Mouse (Mus musculus) intestine, embryonic 16.5 days (tissue): ENCODE results near the gene Gpr83. TPM values are rescaled to one million over a fixed set of nuclear protein-coding genes. Genes with fewer than 3 reads are reported as not detected.

Experiments
- ATAC-seq: fragments of 200-750 bp; cut with Nextera tagmentation; 2 replicates; pipeline ENCODE4 v1.8.0; 2017; ENCODE audit warnings: moderate TSS enrichment, moderate library complexity
- H3K27ac ChIP-seq: fragments of 300-500 bp; sonication (generic); 2 replicates; pipeline ENCODE4 v1.5.1; 2014; ENCODE audit warnings: mild to moderate bottlenecking, low read length
- H3K27me3 ChIP-seq: fragments of 300-500 bp; sonication (generic); replicated peaks from 2 replicates; pipeline ENCODE4 v1.6.1; 2014; ENCODE audit warnings: low read length, control low read depth, mixed read lengths; ENCODE audit not compliant: control insufficient read depth, insufficient read depth
- H3K36me3 ChIP-seq: fragments of 300-500 bp; sonication (generic); 2 replicates; pipeline ENCODE4 v1.6.1; 2014; ENCODE audit warnings: low read length, control low read depth; ENCODE audit not compliant: control insufficient read depth, insufficient read depth
- H3K4me1 ChIP-seq: fragments of 300-500 bp; sonication (generic); 2 replicates; pipeline ENCODE4 v1.6.1; 2014; ENCODE audit warnings: low read length, control low read depth, mixed read lengths; ENCODE audit not compliant: control insufficient read depth, insufficient read depth
- H3K4me2 ChIP-seq: fragments of 300-500 bp; sonication (generic); 2 replicates; pipeline ENCODE4 v1.6.1; 2014; ENCODE audit warnings: low read depth, low read length, control low read depth
- H3K4me3 ChIP-seq: fragments of 300-500 bp; sonication (generic); 2 replicates; pipeline ENCODE4 v1.5.1; 2014; ENCODE audit warnings: mild to moderate bottlenecking, low read length
- H3K9ac ChIP-seq: fragments of 300-500 bp; sonication (generic); 2 replicates; pipeline ENCODE4 v1.6.1; 2014; ENCODE audit warnings: low read depth, low read length
- H3K9me3 ChIP-seq: fragments of 300-500 bp; sonication (generic); 2 replicates; pipeline ENCODE4 v1.6.1; 2016; ENCODE audit warnings: low read length, control low read depth; ENCODE audit not compliant: control insufficient read depth
- WGBS: fragments of 180-500 bp; shearing (Covaris S2); extraction: QIAGEN DNeasy Blood & Tissue Kit; methylation state at CpG from one replicate; pipeline ENCODE4 v1.1.7; 2014; 5-methylcytosine and 5-hydroxymethylcytosine counted together
- polyA plus RNA-seq: library from polyadenylated mRNA; unstranded; fragments of >200 nt; fragmentation: Nextera tagmentation; extraction: Ambion mirVana; gene quantifications from 2 replicates; pipeline ENCODE4 v1.2.1, GENCODE M21; 2015

Gene Gpr83
- polyA plus RNA-seq, 1 experiment from 2014 or later, result 0.32 TPM

GRCm38 (mm10) chr9:14841878-14842761 is 17.9 kb upstream of the Gpr83 start:
- no peaks in the 10 kb centered on the region for H3K36me3 ChIP-seq
- no peaks in the 10 kb centered on the region for H3K27me3 ChIP-seq
- no peak overlapping the region for H3K4me3 ChIP-seq
- H3K4me1 ChIP-seq, result 0 out of 2 replicates have a peak, but pooled peaks cover 2% of the 10 kb centered on the region
- no peaks in the 10 kb centered on the region for H3K9me3 ChIP-seq
- H3K9ac ChIP-seq, result no peak overlapping the region
- WGBS, result 80% methylated on average over 10 of the region's 10 CpGs
- no peak overlapping the region for H3K4me2 ChIP-seq
- peak; percentile 44; the same call in 1 of the 2 replicates for ATAC-seq
- no peak overlapping the region for H3K27ac ChIP-seq

GRCm38 (mm10) chr9:14843311-14843857 is 16.6 kb upstream of the Gpr83 start:
- H3K36me3 ChIP-seq, result no peaks in the 10 kb centered on the region
- H3K4me1 ChIP-seq, result 0 out of 2 replicates have a peak, but pooled peaks cover 2% of the 10 kb centered on the region
- H3K4me2 ChIP-seq, result no peak overlapping the region
- H3K4me3 ChIP-seq, result no peak overlapping the region
- H3K9me3 ChIP-seq, result no peaks in the 10 kb centered on the region
- H3K27me3 ChIP-seq, result no peaks in the 10 kb centered on the region
- no peak overlapping the region for H3K27ac ChIP-seq
- no peak overlapping the region for H3K9ac ChIP-seq
- 93% methylated on average over 6 of the region's 6 CpGs for WGBS
- ATAC-seq, result no peak

- WGBS, result 90% methylated on average over 3 of the region's 3 CpGs
- Histone ChIP-seq H3K4me1 (0 out of 2 replicates have a peak, but pooled peaks cover 2% of the 10 kb centered on the region), H3K27me3 (no peaks in the 10 kb centered on the region), H3K9me3 (no peaks in the 10 kb centered on the region), H3K9ac (no peak overlapping the region), H3K27ac (no peak overlapping the region), H3K4me3 (no peak overlapping the region), H3K4me2 (no peak overlapping the region), H3K36me3 (no peaks in the 10 kb centered on the region)
- ATAC-seq, result no peak
These were observed 16.1 kb upstream of the Gpr83 start for GRCm38 (mm10) chr9:14843901-14844300.

- 49% methylated on average over 5 of the region's 5 CpGs for WGBS
- no peaks in the 10 kb centered on the region for H3K9me3 ChIP-seq
- no peaks in the 10 kb centered on the region for H3K4me1 ChIP-seq
- H3K27me3 ChIP-seq, result no peaks in the 10 kb centered on the region
- no peak overlapping the region for H3K4me3 ChIP-seq
- no peaks in the 10 kb centered on the region for H3K36me3 ChIP-seq
- no peak for ATAC-seq
- H3K27ac ChIP-seq, result no peak overlapping the region
- H3K4me2 ChIP-seq, result no peak overlapping the region
- H3K9ac ChIP-seq, result no peak overlapping the region
These were observed 13.6 kb upstream of the Gpr83 start for GRCm38 (mm10) chr9:14846428-14846827.

GRCm38 (mm10) chr9:14848267-14848935 is 11.6 kb upstream of the Gpr83 start:
- no peaks in the 10 kb centered on the region for H3K4me1 ChIP-seq
- H3K36me3 ChIP-seq, result no peaks in the 10 kb centered on the region
- H3K27ac ChIP-seq, result no peak overlapping the region
- H3K9me3 ChIP-seq, result no peaks in the 10 kb centered on the region
- WGBS, result 72% methylated on average over 1 of the region's 1 CpGs
- H3K4me2 ChIP-seq, result no peak overlapping the region
- ATAC-seq, result no peak
- no peak overlapping the region for H3K9ac ChIP-seq
- no peaks in the 10 kb centered on the region for H3K27me3 ChIP-seq
- H3K4me3 ChIP-seq, result no peak overlapping the region

- H3K27me3 ChIP-seq, result peaks cover 14% of the 10 kb centered on the region
- H3K9me3 ChIP-seq, result no peaks in the 10 kb centered on the region
- no peaks in the 10 kb centered on the region for H3K4me1 ChIP-seq
- no peak overlapping the region for H3K4me3 ChIP-seq
- no peak overlapping the region for H3K9ac ChIP-seq
- WGBS, result 72% methylated on average over 4 of the region's 4 CpGs
- ATAC-seq, result no peak
- no peak overlapping the region for H3K27ac ChIP-seq
- H3K4me2 ChIP-seq, result no peak overlapping the region
- no peaks in the 10 kb centered on the region for H3K36me3 ChIP-seq
These were observed 5.4 kb upstream of the Gpr83 start for GRCm38 (mm10) chr9:14854585-14854984.

GRCm38 (mm10) chr9:14856922-14857654 is 2.9 kb upstream of the Gpr83 start:
- no peak overlapping the region for H3K4me3 ChIP-seq
- H3K27ac ChIP-seq, result no peak overlapping the region
- no peaks in the 10 kb centered on the region for H3K9me3 ChIP-seq
- H3K27me3 ChIP-seq, result peaks cover 28% of the 10 kb centered on the region
- H3K4me1 ChIP-seq, result 0 out of 2 replicates have a peak, but pooled peaks cover 2% of the 10 kb centered on the region
- no peak overlapping the region for H3K4me2 ChIP-seq
- H3K36me3 ChIP-seq, result no peaks in the 10 kb centered on the region
- 44% methylated on average over 4 of the region's 4 CpGs for WGBS
- no peak overlapping the region for H3K9ac ChIP-seq
- ATAC-seq, result no peak

- ATAC-seq, result no peak
- WGBS, result 68% methylated on average over 7 of the region's 7 CpGs
- Histone ChIP-seq H3K36me3 (no peaks in the 10 kb centered on the region), H3K27me3 (peaks cover 28% of the 10 kb centered on the region), H3K9me3 (no peaks in the 10 kb centered on the region), H3K4me3 (no peak overlapping the region), H3K27ac (no peak overlapping the region), H3K4me1 (0 out of 2 replicates have a peak, but pooled peaks cover 2% of the 10 kb centered on the region), H3K4me2 (no peak overlapping the region), H3K9ac (no peak overlapping the region)
These were observed 1.8 kb upstream of the Gpr83 start for GRCm38 (mm10) chr9:14858170-14858706.
